Mouse (Mus musculus) gastrocnemius, postnatal 14 days (tissue): ENCODE results near the gene Jtb. TPM values are rescaled to one million over a fixed set of nuclear protein-coding genes. Genes with fewer than 3 reads are reported as not detected.
A peak's percentile ranks its signal among the peaks of the same experiment; 100 is the strongest.

Experiments used
- DNase-seq: peaks from one replicate; pipeline ENCODE4 v3.0.0; 2021; ENCODE audit warnings: mixed read lengths
- intact Hi-C: fragments of 180-260 bp; cut with DNase I; formaldehyde crosslinking; loops from one replicate; pipeline ENCODE4 v1.15.1; 2025; ENCODE audit warnings: low total_unique reads
- long read RNA-seq, 2 experiments: library from polyadenylated mRNA; stranded (forward); transcript quantifications; one replicate each; pipeline ENCODE4 v2.0.0; 2021
- total RNA-seq, 2 experiments: library from RNA; stranded (reverse); gene quantifications; 2 replicates each; pipeline ENCODE4 v1.2.3; 2021

Jtb gene
- total RNA-seq, result 10 to 100 TPM; 41.6 to 47.5 TPM
- long read RNA-seq, experiment 1, transcript Jtb-201 (5 exons, 1,101 nt), result major isoform, 68 of 73 reads
- long read RNA-seq, experiment 1, partial matches to known transcripts, result 0 of 73 reads
- long read RNA-seq, experiment 1, other reads (novel, unspliced or antisense), result 4 of 73 reads
- long read RNA-seq, experiment 2, transcript Jtb-201 (5 exons, 1,101 nt), result major isoform, 67 of 74 reads
- long read RNA-seq, experiment 2, partial matches to known transcripts, result 0 of 74 reads
- long read RNA-seq, experiment 2, other reads (novel, unspliced or antisense), result 7 of 74 reads

GRCm38 (mm10) chr3:90231507-90232333 lies at the start of gene Jtb:
TSS of gene Jtb (plus strand) at chr3:90231597.
- intact Hi-C loops, result no loop called here
- DNase-seq, result peak; percentile 93

- intact Hi-C loops, result no loop called here
- DNase-seq, result no peak
Observed at GRCm38 (mm10) chr3:90183581-90183980, 47.8 kb upstream of the Jtb start.

GRCm38 (mm10) chr3:90190859-90191510 lies 40.4 kb upstream of the Jtb start:
- DNase-seq, result no peak
- intact Hi-C loops, result no loop called here

GRCm38 (mm10) chr3:90194759-90195158 lies 36.6 kb upstream of the Jtb start:
- intact Hi-C loops, result no loop called here
- no peak for DNase-seq

- intact Hi-C loops, result no loop called here
- DNase-seq, result no peak
Observed at GRCm38 (mm10) chr3:90195644-90196043, 35.8 kb upstream of the Jtb start.

GRCm38 (mm10) chr3:90197548-90197947 lies 33.8 kb upstream of the Jtb start:
- intact Hi-C loops, result no loop called here
- DNase-seq, result no peak

- intact Hi-C loops, result no loop called here
- no peak for DNase-seq
Observed at GRCm38 (mm10) chr3:90202884-90203283, 28.5 kb upstream of the Jtb start.

GRCm38 (mm10) chr3:90203619-90204018 lies 27.8 kb upstream of the Jtb start:
- intact Hi-C loops, result no loop called here
- no peak for DNase-seq

- intact Hi-C loops, result no loop called here
- no peak for DNase-seq
Observed at GRCm38 (mm10) chr3:90204582-90204981, 26.8 kb upstream of the Jtb start.

- no peak for DNase-seq
Observed at GRCm38 (mm10) chr3:90208662-90209061, 22.7 kb upstream of the Jtb start.

GRCm38 (mm10) chr3:90209908-90210566 lies 21.4 kb upstream of the Jtb start:
- intact Hi-C loops, result no loop called here
- DNase-seq, result no peak

More at GRCm38 (mm10) chr3:90208662-90209061, 22.7 kb upstream of the Jtb start:
- intact Hi-C loops, result no loop called here

- intact Hi-C loops, result no loop called here
- DNase-seq, result no peak
Observed at GRCm38 (mm10) chr3:90211475-90212398, 19.7 kb upstream of the Jtb start.

GRCm38 (mm10) chr3:90212723-90213122 lies 18.7 kb upstream of the Jtb start:
- no peak for DNase-seq
- intact Hi-C loops, result no loop called here

- DNase-seq, result peak; percentile 85
- intact Hi-C loops, result no loop called here
Observed at GRCm38 (mm10) chr3:90213377-90213866, 18.0 kb upstream of the Jtb start, which contains the start of the genes Rps27 and Rab13. TSS of gene Rps27 (minus strand) at chr3:90213651. TSS of gene Rab13 (plus strand) at chr3:90213695.

- intact Hi-C loops, result no loop called here
- no peak for DNase-seq
Observed at GRCm38 (mm10) chr3:90213956-90214684, 17.3 kb upstream of the Jtb start.

GRCm38 (mm10) chr3:90215825-90216380 lies 15.5 kb upstream of the Jtb start:
- DNase-seq, result no peak
- intact Hi-C loops, result loop anchor here (5.0 kb wide), 1 partner anchor 156 kb away; no protein-coding TSS in a partner anchor

GRCm38 (mm10) chr3:90220088-90220487 lies 11.3 kb upstream of the Jtb start:
- intact Hi-C loops, result no loop called here
- DNase-seq, result peak; percentile 27
